ENCODE assay signal across 8 mouse cellular contexts in the genomic region with DNA sequence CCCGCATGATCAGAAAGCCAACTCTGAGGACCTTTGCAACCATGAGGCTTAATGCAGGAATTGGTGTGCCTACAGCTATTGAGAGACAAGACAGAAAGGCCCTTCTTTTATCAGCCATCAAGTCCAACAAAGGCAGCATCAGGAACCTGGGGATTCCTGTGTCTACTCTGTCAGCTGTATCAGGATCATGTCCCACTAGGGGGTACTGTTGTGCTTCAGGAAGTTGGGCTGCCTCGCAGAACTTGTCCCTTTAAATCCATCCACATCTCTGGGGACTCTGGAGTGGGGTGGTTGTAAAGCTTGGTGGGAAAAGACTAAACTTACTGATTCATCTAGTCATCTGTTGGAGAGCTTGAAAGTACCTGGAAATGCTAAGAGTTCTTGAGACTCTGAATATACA.
DNase-seq lines count a peak whose midpoint lies in the region; ATAC-seq and TF ChIP-seq lines count a peak whose summit lies in the region.

No protein-coding gene starts in this region.

- H3K4me2 ChIP-seq in lung, postnatal 0 days (replicated peaks; ENCODE audit: low read depth, low read length): no peak overlapping the region
- H3K4me2 ChIP-seq in intestine, embryonic 15.5 days (replicated peaks): no peak overlapping the region

- H3K27me3 ChIP-seq in lung, postnatal 0 days (replicated peaks; ENCODE audit: insufficient read depth, low read length): no peaks in the 10 kb centered on the region
- no peaks in the 10 kb centered on the region for H3K27me3 ChIP-seq in intestine, embryonic 15.5 days (replicated peaks)

- H3K36me3 ChIP-seq in lung, postnatal 0 days (ENCODE audit: insufficient read depth, low read length): no peaks in the 10 kb centered on the region
- H3K36me3 ChIP-seq in intestine, embryonic 15.5 days: no peaks in the 10 kb centered on the region

- no peak for TF ChIP-seq EP300 in lung, postnatal 0 days (IDR thresholded peaks at IDR 0.05)

- H3K9ac ChIP-seq in lung, postnatal 0 days (replicated peaks; ENCODE audit: low read depth): no peak overlapping the region
- no peak overlapping the region for H3K9ac ChIP-seq in intestine, embryonic 15.5 days

- ATAC-seq in lung, postnatal 0 days: no peak
- peak; percentile 79 for ATAC-seq in granulocyte monocyte progenitor cell, adult 5-6 weeks (replicated peaks; ENCODE audit: poor library complexity, severe bottlenecking)
- ATAC-seq in intestine, embryonic 15.5 days: no peak

- H3K9me3 ChIP-seq in lung, postnatal 0 days (ENCODE audit: low read length): no peaks in the 10 kb centered on the region
- H3K9me3 ChIP-seq in intestine, embryonic 15.5 days: no peaks in the 10 kb centered on the region

- WGBS in lung, postnatal 0 days: 61% methylated on average over 2 of the region's 2 CpGs
- WGBS in intestine, embryonic 15.5 days: 81% methylated on average over 2 of the region's 2 CpGs

- peak; percentile 21 for DNase-seq in cerebellum, adult 9-10 months
- no peak for DNase-seq in cerebellum, adult 9-11 months
- DNase-seq in lung, postnatal 0 days (ENCODE audit: low spot score): no peak
- no peak for DNase-seq in lung, postnatal 14 days
- DNase-seq in retina, postnatal 1 day: peak; percentile 67
- no peak for DNase-seq in adipocyte (ENCODE audit: low spot score)

- TF ChIP-seq CTCF in lung, postnatal 0 days (IDR thresholded peaks at IDR 0.05): peak; percentile 38

- H3K27ac ChIP-seq in lung, postnatal 0 days (ENCODE audit: low read length): no peak overlapping the region
- no peak overlapping the region for H3K27ac ChIP-seq in intestine, embryonic 15.5 days

- no peak overlapping the region for H3K4me3 ChIP-seq in lung, postnatal 0 days (ENCODE audit: low read depth, low read length)
- H3K4me3 ChIP-seq in intestine, embryonic 15.5 days (replicated peaks): no peak overlapping the region

- no peaks in the 10 kb centered on the region for H3K4me1 ChIP-seq in lung, postnatal 0 days (ENCODE audit: insufficient read depth, low read depth, low read length)
- no peaks in the 10 kb centered on the region for H3K4me1 ChIP-seq in intestine, embryonic 15.5 days (replicated peaks)

Comparison
In these comparisons a context has a peak if more than half of its experiments do, and no peak if none do; other contexts are left out.
1. DNase-seq: peak in cerebellum, adult 9-10 months (single experiment) and retina, postnatal 1 day (single experiment); none in cerebellum, adult 9-11 months (single experiment), lung, postnatal 0 days (single experiment), lung, postnatal 14 days (single experiment) and adipocyte (single experiment).